Mouse (Mus musculus) E14TG2a.4 (cell line): ENCODE data around the gene Tbcc.

Experiments used
- H3K27me3 ChIP-seq: 2 replicates; pipeline ENCODE4 v1.6.1; 2014; ENCODE audit warnings: low read length, control low read depth; ENCODE audit not compliant: insufficient read depth
- H3K36me3 ChIP-seq: 2 replicates; pipeline ENCODE4 v1.6.1; 2014; ENCODE audit warnings: low read length, control low read depth; ENCODE audit not compliant: insufficient read depth
- H3K4me1 ChIP-seq: replicated peaks from 2 replicates; pipeline ENCODE4 v1.6.1; 2014; ENCODE audit warnings: low read depth, low read length, control low read depth
- H3K4me3 ChIP-seq: replicated peaks from 2 replicates; pipeline ENCODE4 v1.5.1; 2014; ENCODE audit warnings: mild to moderate bottlenecking, low read length
- H3K9me3 ChIP-seq: 2 replicates; pipeline ENCODE4 v1.6.1; 2014; ENCODE audit warnings: low read length, control low read depth
- CTCF ChIP-seq: conservative IDR thresholded peaks from 2 replicates; pipeline ENCODE4 v1.5.1; 2014; ENCODE audit warnings: low read length
- NANOG ChIP-seq: IDR thresholded peaks from 2 replicates; pipeline ENCODE4 v1.6.1; 2014; ENCODE audit warnings: borderline replicate concordance, low read length, mixed read lengths
- POU5F1 ChIP-seq: IDR thresholded peaks from 2 replicates; pipeline ENCODE4 v1.6.1; 2014; ENCODE audit warnings: low read length, borderline replicate concordance

The Tbcc gene

DNA sequence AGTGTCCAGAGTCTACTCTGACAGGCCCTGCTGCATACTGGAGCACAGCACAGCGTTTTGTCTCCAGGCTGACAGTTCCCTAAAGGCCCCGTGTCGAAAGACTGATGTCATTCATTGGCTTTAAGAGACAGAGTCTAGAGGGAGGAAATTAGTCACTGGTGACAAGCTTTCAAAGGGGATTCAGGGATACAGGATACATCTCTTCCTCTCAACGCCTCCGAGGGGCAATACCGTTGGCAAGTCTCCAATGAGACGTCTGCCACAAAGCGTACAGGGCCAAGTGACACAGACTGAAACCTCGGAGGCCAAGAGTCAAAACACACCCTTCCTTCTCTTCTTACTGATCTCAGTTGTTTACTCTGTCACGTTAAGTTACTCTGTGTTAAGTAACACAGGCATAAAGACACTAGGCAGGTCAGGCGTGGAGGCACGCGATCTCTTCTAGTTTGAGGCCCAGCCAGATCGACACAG is 10.6 kb upstream of the Tbcc start:
- no peaks in the 10 kb centered on the region for H3K27me3 ChIP-seq
- H3K4me3 ChIP-seq: no peak overlapping the region
- no peaks in the 10 kb centered on the region for H3K9me3 ChIP-seq
- TF ChIP-seq NANOG: no peak
- TF ChIP-seq CTCF: no peak
- no peak for TF ChIP-seq POU5F1
- peaks cover 2% of the 10 kb centered on the region; the same call in 1 of the 2 replicates for H3K36me3 ChIP-seq
- H3K4me1 ChIP-seq: peaks cover 76% of the 10 kb centered on the region

DNA sequence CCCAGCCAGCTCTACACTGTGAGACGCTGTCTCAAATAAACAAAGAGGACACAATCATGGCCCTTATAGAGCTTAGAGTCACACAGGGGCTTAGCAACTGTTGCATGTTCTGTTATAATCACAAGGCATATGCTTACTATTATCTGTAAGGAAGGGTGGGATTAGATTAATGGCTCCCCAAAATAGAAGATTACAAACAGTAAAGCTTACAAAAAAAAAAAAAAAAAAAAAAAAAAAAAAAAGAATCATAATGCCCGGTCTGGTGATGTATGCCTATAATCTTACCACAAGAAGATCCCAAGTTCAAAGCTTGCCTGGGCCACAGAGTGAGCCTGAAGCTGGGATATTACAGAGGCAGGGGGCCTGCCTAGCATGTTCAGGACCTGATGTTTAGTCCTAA is 10.2 kb upstream of the Tbcc start:
- Histone ChIP-seq H3K27me3 (no peaks in the 10 kb centered on the region), H3K9me3 (no peaks in the 10 kb centered on the region), H3K4me1 (peaks cover 74% of the 10 kb centered on the region), H3K36me3 (peaks cover 2% of the 10 kb centered on the region; the same call in 1 of the 2 replicates), H3K4me3 (no peak overlapping the region)
- TF ChIP-seq NANOG: no peak

DNA sequence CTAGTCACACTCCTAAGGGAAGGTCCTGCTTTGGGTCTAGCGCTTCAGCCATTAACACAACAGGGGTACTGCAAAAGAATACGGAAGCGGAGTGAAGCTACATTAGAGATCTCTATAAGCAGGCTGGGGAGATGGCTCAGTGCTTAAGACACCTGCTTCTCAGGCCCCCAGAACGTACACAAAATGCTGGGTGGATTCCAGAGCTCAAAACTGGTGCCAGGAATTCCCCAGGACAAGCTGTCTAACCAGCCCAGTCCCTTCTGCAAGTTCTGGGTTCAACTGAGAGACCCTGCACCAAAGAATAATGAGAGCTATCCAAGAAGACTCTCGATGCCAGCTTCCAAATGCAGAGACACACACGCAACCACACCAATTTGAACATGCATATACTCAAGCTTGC is 8.8 kb upstream of the Tbcc start:
- Histone ChIP-seq H3K36me3 (peaks cover 2% of the 10 kb centered on the region; the same call in 1 of the 2 replicates), H3K4me3 (no peak overlapping the region), H3K27me3 (no peaks in the 10 kb centered on the region), H3K4me1 (peaks cover 76% of the 10 kb centered on the region), H3K9me3 (no peaks in the 10 kb centered on the region)
- no peak for TF ChIP-seq CTCF
- no peak for TF ChIP-seq NANOG
- TF ChIP-seq POU5F1: no peak

DNA sequence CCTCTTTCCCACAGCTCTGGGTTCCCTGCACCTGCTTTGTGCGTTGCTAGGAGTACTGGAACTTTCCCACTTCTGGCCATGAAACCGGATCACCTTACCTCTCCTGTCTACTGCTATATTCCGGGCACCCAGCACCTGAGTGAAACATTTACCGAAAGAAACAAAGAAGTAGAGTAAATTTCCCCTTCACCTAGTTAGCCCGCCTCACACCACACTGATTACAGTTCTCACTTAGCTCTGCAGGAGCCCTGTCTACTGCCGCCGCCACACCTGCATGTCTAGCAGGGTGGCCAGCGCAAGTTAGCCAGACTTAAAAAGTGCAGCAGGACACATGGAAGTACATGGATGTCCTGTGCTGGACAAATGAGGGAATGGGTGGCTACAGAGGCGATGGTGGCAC is 7.4 kb upstream of the Tbcc start:
- Histone ChIP-seq H3K4me1 (peaks cover 76% of the 10 kb centered on the region), H3K27me3 (no peaks in the 10 kb centered on the region), H3K4me3 (peak overlapping the region; percentile 17; the same call in 1 of the 2 replicates), H3K36me3 (peaks cover 5% of the 10 kb centered on the region), H3K9me3 (no peaks in the 10 kb centered on the region)
- TF ChIP-seq NANOG (no peak), CTCF (no peak), POU5F1 (no peak)

DNA sequence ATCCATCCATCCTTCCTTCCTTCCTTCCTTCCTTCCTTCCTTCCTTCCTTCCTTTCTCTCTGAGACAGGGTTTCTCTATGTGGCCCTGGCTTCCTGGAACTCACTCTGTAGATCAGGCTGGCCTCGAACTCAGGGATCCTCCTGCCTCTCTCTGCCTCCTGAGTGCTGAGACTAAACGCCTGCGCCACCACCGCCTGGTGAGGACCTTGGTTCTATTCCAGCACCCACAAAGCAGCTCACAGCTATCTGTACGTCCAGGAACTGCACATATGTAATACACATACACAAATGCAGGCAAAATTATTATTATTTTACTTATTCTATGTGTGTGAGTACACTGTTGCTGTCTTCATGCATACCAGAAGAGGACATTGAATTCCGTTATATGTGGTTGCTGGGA is 5.7 kb upstream of the Tbcc start:
- TF ChIP-seq NANOG (no peak), POU5F1 (no peak), CTCF (no peak)
- peaks cover 4% of the 10 kb centered on the region for H3K36me3 ChIP-seq
- H3K9me3 ChIP-seq: no peaks in the 10 kb centered on the region
- H3K4me3 ChIP-seq: no peak overlapping the region
- no peaks in the 10 kb centered on the region for H3K27me3 ChIP-seq
- H3K4me1 ChIP-seq: peaks cover 77% of the 10 kb centered on the region

DNA sequence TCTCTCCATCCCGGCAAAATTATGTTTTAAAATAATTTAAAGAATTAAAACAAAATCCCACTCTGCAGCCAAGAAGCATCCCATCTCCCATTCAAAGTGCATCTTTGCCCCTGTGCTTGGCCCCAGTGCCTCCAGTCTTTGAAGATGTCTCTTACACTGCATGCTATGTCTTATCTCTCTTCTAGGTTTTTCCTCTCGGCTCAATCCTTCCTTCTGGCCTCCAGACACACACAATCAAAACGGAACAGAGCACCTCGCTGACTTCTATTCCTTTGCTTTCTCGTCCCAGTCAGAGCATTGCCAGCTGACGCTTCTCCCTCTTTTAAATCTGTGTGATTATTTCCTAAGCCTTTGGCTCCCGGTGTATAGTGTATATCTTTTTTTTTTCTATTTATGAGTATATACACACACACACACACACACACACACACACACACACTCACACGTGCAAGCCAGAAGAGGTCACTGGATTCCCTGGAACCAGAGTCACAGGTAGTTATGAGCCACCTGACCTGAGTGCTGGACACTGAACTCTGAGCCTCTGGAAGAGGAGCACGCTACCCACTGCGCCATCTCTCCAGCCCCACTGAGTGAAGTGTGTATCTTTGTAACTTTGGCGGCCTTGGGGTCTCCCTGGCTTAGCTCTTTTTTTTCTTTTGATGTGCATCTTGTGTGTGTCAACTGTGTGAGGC is 5.1 kb upstream of the Tbcc start:
- TF ChIP-seq NANOG (no peak), POU5F1 (no peak), CTCF (no peak)
- no peaks in the 10 kb centered on the region for H3K9me3 ChIP-seq
- H3K36me3 ChIP-seq: peaks cover 3% of the 10 kb centered on the region
- H3K27me3 ChIP-seq: no peaks in the 10 kb centered on the region
- H3K4me1 ChIP-seq: peaks cover 77% of the 10 kb centered on the region
- H3K4me3 ChIP-seq: peak overlapping the region; percentile 35; the same call in 1 of the 2 replicates

DNA sequence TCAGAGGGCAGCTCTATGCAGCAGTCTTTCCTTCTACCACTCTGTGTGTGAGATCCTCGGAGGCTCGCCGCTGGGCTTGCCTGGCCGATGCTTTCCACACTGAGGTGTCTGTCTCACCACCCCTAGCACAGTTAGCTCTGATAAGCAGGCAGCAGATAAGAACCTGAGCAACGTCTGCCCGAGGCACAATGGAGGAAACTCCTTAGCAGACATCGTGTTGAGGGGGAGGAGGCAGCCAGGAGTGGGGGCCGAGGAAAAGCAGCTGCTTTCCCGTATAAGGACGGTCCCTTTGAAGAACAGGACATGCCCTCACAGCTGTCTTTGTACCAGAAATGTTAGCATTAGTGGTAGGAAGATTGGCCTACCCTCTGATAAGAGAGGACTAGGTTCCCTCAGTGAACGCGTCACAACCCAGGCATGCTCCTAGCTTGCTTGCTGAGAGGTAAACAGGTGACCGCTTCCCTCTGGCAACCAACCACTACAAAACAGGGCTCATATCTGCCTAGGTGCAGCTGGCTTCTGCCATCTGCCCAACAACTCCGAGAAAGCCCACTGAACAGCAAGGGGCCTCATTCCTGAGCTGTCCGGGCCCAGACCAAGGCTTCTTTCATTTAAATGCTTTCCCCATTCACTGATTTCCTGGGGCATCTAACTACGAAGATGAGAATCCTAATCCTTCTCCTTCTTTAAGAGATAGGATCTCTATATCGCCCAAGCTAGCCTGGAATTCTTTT is 4.4 kb upstream of the Tbcc start:
- no peaks in the 10 kb centered on the region for H3K9me3 ChIP-seq
- TF ChIP-seq CTCF (no peak), NANOG (no peak), POU5F1 (no peak)
- H3K4me1 ChIP-seq: peaks cover 78% of the 10 kb centered on the region
- H3K4me3 ChIP-seq: peak overlapping the region; percentile 35
- peaks cover 3% of the 10 kb centered on the region for H3K36me3 ChIP-seq
- H3K27me3 ChIP-seq: no peaks in the 10 kb centered on the region

DNA sequence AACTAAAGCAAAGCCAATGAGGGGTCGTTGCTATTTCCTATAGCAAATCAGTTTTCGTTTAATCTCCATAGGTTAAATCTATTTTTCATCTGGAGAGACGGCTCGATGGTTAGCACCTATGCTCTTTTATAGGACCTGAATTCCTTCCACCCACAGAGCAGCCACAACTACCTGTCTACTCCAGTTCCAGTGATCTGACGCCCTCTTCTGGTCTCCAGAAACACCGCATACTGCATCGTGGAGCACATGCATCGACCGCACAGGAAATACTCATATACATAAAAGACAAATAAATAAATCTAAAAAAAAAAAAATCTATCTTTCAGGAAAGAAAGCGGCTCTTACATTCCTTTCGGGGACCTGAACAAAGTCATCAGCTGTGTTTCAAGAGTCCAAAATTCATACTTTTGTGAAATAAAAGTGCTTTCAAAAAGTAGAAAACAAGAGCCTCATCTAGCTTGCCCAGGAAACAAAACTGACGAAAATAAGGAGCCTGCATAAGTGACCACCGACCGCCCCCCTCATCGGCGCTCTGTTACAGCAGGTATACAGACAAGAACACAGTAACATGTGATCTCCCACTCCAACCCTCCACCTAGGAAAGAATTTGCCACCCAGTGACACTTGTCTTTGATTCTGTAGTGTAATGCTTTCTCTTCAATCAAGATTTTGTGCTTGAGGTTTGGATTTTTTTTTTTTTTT is 1.8 kb upstream of the Tbcc start:
- TF ChIP-seq CTCF: peak; percentile 60
- no peak for TF ChIP-seq NANOG
- Histone ChIP-seq H3K27me3 (no peaks in the 10 kb centered on the region), H3K4me1 (peaks cover 79% of the 10 kb centered on the region), H3K9me3 (no peaks in the 10 kb centered on the region), H3K36me3 (peaks cover 27% of the 10 kb centered on the region), H3K4me3 (peak overlapping the region; percentile 92)
